Mouse (Mus musculus) right cerebral cortex, postnatal 4 days (tissue): ENCODE results near the gene Vmn1r80.
"Not testable (repeated sequence)": the region's sequence is repeated elsewhere in the genome, so short reads cannot be mapped to it uniquely, and the experiment has no call there.

Source experiments
- DNase-seq: peaks from one replicate; pipeline ENCODE4 v3.0.0-alpha.2; 2022

The Vmn1r80 gene

DNA sequence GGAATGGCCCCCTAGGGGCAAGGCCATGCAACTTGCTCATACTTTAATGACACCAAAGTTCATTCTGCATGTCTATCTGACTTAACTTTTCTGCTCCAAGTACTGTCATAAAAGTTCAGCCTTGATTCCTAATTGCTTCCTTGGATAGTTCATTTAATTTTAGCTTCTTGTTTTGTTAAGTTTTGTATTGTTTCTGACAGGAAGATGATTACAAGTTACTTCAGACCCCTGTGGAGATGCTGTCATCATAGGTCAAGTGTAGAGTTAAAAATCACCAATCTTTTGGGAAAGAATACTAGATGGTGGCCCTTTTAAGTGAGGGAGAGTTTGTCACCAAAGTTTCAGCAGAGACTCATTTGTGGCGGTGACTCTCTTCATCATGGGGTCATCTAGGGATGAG is at the start of gene Vmn1r80:
Vmn1r80 (plus strand) TSS at position 301 of the 400 bp plus-strand sequence.
- no peak for DNase-seq

DNA sequence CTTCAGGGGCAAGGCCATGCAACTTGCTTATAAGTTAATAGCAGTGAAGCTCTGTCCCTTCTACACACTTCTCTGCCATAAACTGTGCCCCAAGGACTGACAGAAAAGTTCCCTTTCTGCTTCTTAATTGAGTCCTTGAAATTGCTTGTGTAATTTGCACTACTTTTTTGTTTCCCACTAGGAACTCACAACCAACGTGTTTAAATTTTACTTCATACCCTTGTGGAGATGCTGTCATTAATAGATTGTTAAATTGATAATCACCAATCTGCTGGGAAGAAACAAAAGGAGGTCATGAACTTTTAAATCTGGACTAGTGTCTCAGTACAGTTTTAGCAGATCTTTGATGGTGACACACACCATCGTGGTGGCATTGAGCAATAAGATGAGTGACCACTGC is 39.1 kb upstream of the Vmn1r80 start, which contains the start of gene Vmn1r78:
Vmn1r78 (plus strand) TSS at position 301 of the 400 bp plus-strand sequence.
- no peak for DNase-seq

GRCm38 (mm10) chr7:12156463-12156862 is 32.6 kb upstream of the Vmn1r80 start:
- DNase-seq = not testable (repeated sequence)

- DNase-seq = not testable (repeated sequence)
Observed at GRCm38 (mm10) chr7:12170979-12171378, 18.1 kb upstream of the Vmn1r80 start, which contains the start of gene Vmn1r79. Gene Vmn1r79, plus strand, starts transcription at chr7:12171279.

GRCm38 (mm10) chr7:12172926-12173325 is 16.2 kb upstream of the Vmn1r80 start:
- DNase-seq = not testable (repeated sequence)

- no peak for DNase-seq
Observed at GRCm38 (mm10) chr7:12204141-12204540, 15.1 kb downstream of the Vmn1r80 start.
